Mouse (Mus musculus) adrenal gland, postnatal 10 days (tissue): ENCODE data around the gene Fam169b. TPM values are rescaled to one million over a fixed set of nuclear protein-coding genes. Genes with fewer than 3 reads are reported as not detected.

Source experiments
- DNase-seq: peaks from one replicate; pipeline ENCODE4 v3.0.0; 2021; ENCODE audit warnings: mixed read lengths
- long read RNA-seq, 2 experiments: library from polyadenylated mRNA; stranded (forward); transcript quantifications; one replicate each; pipeline ENCODE4 v2.0.0; 2021
- total RNA-seq, 2 experiments: library from RNA; stranded (reverse); gene quantifications; 2 replicates each; pipeline ENCODE4 v1.2.3; 2021

Fam169b gene
- total RNA-seq = 1 to 10 TPM; 1.9 to 2.0 TPM
- long read RNA-seq, experiment 1, partial matches to known transcripts = 0 of 4 reads
- long read RNA-seq, experiment 1, other reads (novel, unspliced or antisense) = 3 of 4 reads
- long read RNA-seq, experiment 2 = 0 reads

GRCm38 (mm10) chr7:68273515-68273914 lies at the start of gene Fam169b:
TSS of gene Fam169b (plus strand) at chr7:68273839.
- no peak for DNase-seq

GRCm38 (mm10) chr7:68224006-68224405 lies 49.6 kb upstream of the Fam169b start:
- no peak for DNase-seq

- no peak for DNase-seq
These were observed 48.1 kb upstream of the Fam169b start for GRCm38 (mm10) chr7:68225427-68226054.

GRCm38 (mm10) chr7:68227021-68227420 lies 46.6 kb upstream of the Fam169b start:
- no peak for DNase-seq

- no peak for DNase-seq
These were observed 46.0 kb upstream of the Fam169b start for GRCm38 (mm10) chr7:68227621-68228020.

- DNase-seq = no peak
These were observed 45.1 kb upstream of the Fam169b start for GRCm38 (mm10) chr7:68228491-68228890.

- no peak for DNase-seq
These were observed 42.8 kb upstream of the Fam169b start for GRCm38 (mm10) chr7:68230831-68231230.

- DNase-seq = no peak
These were observed 41.1 kb upstream of the Fam169b start for GRCm38 (mm10) chr7:68232521-68232920.

- DNase-seq = peak; percentile 49
These were observed 39.9 kb upstream of the Fam169b start for GRCm38 (mm10) chr7:68233619-68234223.

- no peak for DNase-seq
These were observed 36.8 kb upstream of the Fam169b start for GRCm38 (mm10) chr7:68236817-68237216.

- no peak for DNase-seq
These were observed 34.3 kb upstream of the Fam169b start for GRCm38 (mm10) chr7:68239220-68239827.

- DNase-seq = no peak
These were observed 32.4 kb upstream of the Fam169b start for GRCm38 (mm10) chr7:68241205-68241604.

GRCm38 (mm10) chr7:68245681-68246080 lies 28.0 kb upstream of the Fam169b start:
- no peak for DNase-seq

GRCm38 (mm10) chr7:68246249-68246648 lies 27.4 kb upstream of the Fam169b start:
- DNase-seq = no peak

- no peak for DNase-seq
These were observed 23.2 kb upstream of the Fam169b start for GRCm38 (mm10) chr7:68250411-68250810.

- DNase-seq = no peak
These were observed 22.7 kb upstream of the Fam169b start for GRCm38 (mm10) chr7:68250902-68251301.

- no peak for DNase-seq
These were observed 15.9 kb upstream of the Fam169b start for GRCm38 (mm10) chr7:68257767-68258166.

- DNase-seq = no peak
These were observed 15.1 kb upstream of the Fam169b start for GRCm38 (mm10) chr7:68258326-68259150.

GRCm38 (mm10) chr7:68259523-68260081 lies 14.0 kb upstream of the Fam169b start:
- DNase-seq = no peak

GRCm38 (mm10) chr7:68262612-68263200 lies 10.9 kb upstream of the Fam169b start:
- no peak for DNase-seq

GRCm38 (mm10) chr7:68263346-68264027 lies 10.2 kb upstream of the Fam169b start:
- DNase-seq = no peak
